Mouse (Mus musculus) stomach, postnatal 0 days (tissue): ENCODE data around the gene Crhr1. TPM values are rescaled to one million over a fixed set of nuclear protein-coding genes. Genes with fewer than 3 reads are reported as not detected.

ENCODE experiments used
- ATAC-seq: fragments of 200-750 bp; cut with Nextera tagmentation; 2 replicates; pipeline ENCODE4 v1.8.0; 2017; ENCODE audit not compliant: low FRiP score, low TSS enrichment
- DNase-seq: peaks from one replicate; pipeline ENCODE4 v3.0.0-alpha.2; 2016; ENCODE audit warnings: low spot score
- H3K27ac ChIP-seq: fragments of 300-500 bp; sonication (generic); replicated peaks from 2 replicates; pipeline ENCODE4 v1.5.1; 2014; ENCODE audit warnings: mild to moderate bottlenecking, control low read depth
- H3K27me3 ChIP-seq: fragments of 300-500 bp; sonication (generic); 2 replicates; pipeline ENCODE4 v1.6.1; 2014; ENCODE audit warnings: low read length; ENCODE audit not compliant: control insufficient read depth, insufficient read depth
- H3K36me3 ChIP-seq: fragments of 300-500 bp; sonication (generic); 2 replicates; pipeline ENCODE4 v1.6.1; 2014; ENCODE audit warnings: low read length, mixed read lengths; ENCODE audit not compliant: control insufficient read depth, insufficient read depth
- H3K4me1 ChIP-seq: fragments of 300-500 bp; sonication (generic); replicated peaks from 2 replicates; pipeline ENCODE4 v1.6.1; 2014; ENCODE audit warnings: antibody characterized with exemption; ENCODE audit not compliant: control insufficient read depth, insufficient read depth
- H3K4me2 ChIP-seq: fragments of 300-500 bp; sonication (generic); replicated peaks from 2 replicates; pipeline ENCODE4 v1.6.1; 2014; ENCODE audit warnings: low read depth, mild to moderate bottlenecking, control low read depth, moderate library complexity
- H3K4me3 ChIP-seq: fragments of 300-500 bp; sonication (generic); 2 replicates; pipeline ENCODE4 v1.5.1; 2014; ENCODE audit warnings: low read depth, low read length, control low read depth
- H3K9ac ChIP-seq: fragments of 300-500 bp; sonication (generic); 2 replicates; pipeline ENCODE4 v1.6.1; 2014; ENCODE audit warnings: mild to moderate bottlenecking, low read length, control low read depth, mixed read lengths
- H3K9me3 ChIP-seq: fragments of 300-500 bp; sonication (generic); 2 replicates; pipeline ENCODE4 v1.6.1; 2016; ENCODE audit warnings: low read length; ENCODE audit not compliant: control insufficient read depth
- CTCF ChIP-seq: IDR thresholded peaks from 2 replicates; pipeline ENCODE4 v1.5.1; 2016; ENCODE audit warnings: antibody characterized with exemption, low read depth, mild to moderate bottlenecking, moderate library complexity
- EP300 ChIP-seq: optimal IDR thresholded peaks from 2 replicates; pipeline ENCODE3; 2016; ENCODE audit warnings: antibody characterized with exemption
- WGBS: fragments of 180-500 bp; shearing (Covaris S2); extraction: QIAGEN DNeasy Blood & Tissue Kit; methylation state at CpG from one replicate; pipeline ENCODE4 v1.1.7; 2014; 5-methylcytosine and 5-hydroxymethylcytosine counted together
- polyA plus RNA-seq: library from polyadenylated mRNA; unstranded; fragments of >200 nt; fragmentation: Nextera tagmentation; extraction: Ambion mirVana; gene quantifications from 2 replicates; pipeline ENCODE4 v1.2.1, GENCODE M21; 2015

Crhr1 gene
- polyA plus RNA-seq, 1 experiment from 2014 or later, result 0.07 TPM

- 81% methylated on average over 7 of the region's 7 CpGs for WGBS
- no peaks in the 10 kb centered on the region for H3K36me3 ChIP-seq
- DNase-seq (no peak), ATAC-seq (no peak)
- TF ChIP-seq EP300 (no peak), CTCF (no peak)
- H3K9me3 ChIP-seq, result no peaks in the 10 kb centered on the region
- no peak overlapping the region for H3K4me3 ChIP-seq
- H3K4me1 ChIP-seq, result no peaks in the 10 kb centered on the region
- no peak overlapping the region for H3K27ac ChIP-seq
- H3K9ac ChIP-seq, result no peak overlapping the region
- no peaks in the 10 kb centered on the region for H3K27me3 ChIP-seq
- H3K4me2 ChIP-seq, result no peak overlapping the region
Measured at GRCm38 (mm10) chr11:104096536-104096935, 36.1 kb upstream of the Crhr1 start.

- Histone ChIP-seq H3K4me3 (no peak overlapping the region), H3K4me2 (no peak overlapping the region), H3K4me1 (no peaks in the 10 kb centered on the region), H3K27ac (no peak overlapping the region), H3K9me3 (no peaks in the 10 kb centered on the region), H3K9ac (no peak overlapping the region), H3K36me3 (no peaks in the 10 kb centered on the region), H3K27me3 (no peaks in the 10 kb centered on the region)
- ATAC-seq, result no peak
- TF ChIP-seq EP300, result no peak
- no peak for TF ChIP-seq CTCF
- WGBS, result 13% methylated on average over 7 of the region's 7 CpGs
- DNase-seq, result no peak
Measured at GRCm38 (mm10) chr11:104099542-104099941, 33.1 kb upstream of the Crhr1 start.

- Histone ChIP-seq H3K27me3 (no peaks in the 10 kb centered on the region), H3K9ac (no peak overlapping the region), H3K4me1 (no peaks in the 10 kb centered on the region), H3K4me3 (no peak overlapping the region), H3K36me3 (no peaks in the 10 kb centered on the region), H3K9me3 (no peaks in the 10 kb centered on the region), H3K4me2 (no peak overlapping the region), H3K27ac (no peak overlapping the region)
- ATAC-seq, result no peak
- no peak for DNase-seq
- no peak for TF ChIP-seq CTCF
- TF ChIP-seq EP300, result no peak
- 46% methylated on average over 8 of the region's 8 CpGs for WGBS
Measured at GRCm38 (mm10) chr11:104102641-104103040, 30.0 kb upstream of the Crhr1 start.

- Histone ChIP-seq H3K4me1 (no peaks in the 10 kb centered on the region), H3K27ac (no peak overlapping the region), H3K4me3 (no peak overlapping the region), H3K27me3 (no peaks in the 10 kb centered on the region), H3K4me2 (no peak overlapping the region), H3K9me3 (no peaks in the 10 kb centered on the region), H3K9ac (no peak overlapping the region), H3K36me3 (no peaks in the 10 kb centered on the region)
- ATAC-seq (no peak), DNase-seq (no peak)
- 39% methylated on average over 5 of the region's 5 CpGs for WGBS
- TF ChIP-seq CTCF (no peak), EP300 (no peak)
Measured at GRCm38 (mm10) chr11:104106329-104106728, 26.3 kb upstream of the Crhr1 start.

GRCm38 (mm10) chr11:104106969-104107368, 25.7 kb upstream of the Crhr1 start:
- H3K9ac ChIP-seq, result no peak overlapping the region
- H3K4me2 ChIP-seq, result no peak overlapping the region
- H3K4me3 ChIP-seq, result no peak overlapping the region
- 57% methylated on average over 2 of the region's 2 CpGs for WGBS
- H3K27me3 ChIP-seq, result no peaks in the 10 kb centered on the region
- no peak for DNase-seq
- H3K4me1 ChIP-seq, result no peaks in the 10 kb centered on the region
- no peak overlapping the region for H3K27ac ChIP-seq
- no peaks in the 10 kb centered on the region for H3K36me3 ChIP-seq
- no peak for TF ChIP-seq CTCF
- no peak for TF ChIP-seq EP300
- ATAC-seq, result no peak
- no peaks in the 10 kb centered on the region for H3K9me3 ChIP-seq

- H3K4me2 ChIP-seq, result no peak overlapping the region
- WGBS, result 65% methylated on average over 1 of the region's 1 CpGs
- no peak for DNase-seq
- H3K27ac ChIP-seq, result no peak overlapping the region
- H3K27me3 ChIP-seq, result 0 out of 2 replicates have a peak, but pooled peaks cover 2% of the 10 kb centered on the region
- H3K9me3 ChIP-seq, result no peaks in the 10 kb centered on the region
- H3K4me3 ChIP-seq, result no peak overlapping the region
- ATAC-seq, result no peak
- TF ChIP-seq EP300 (no peak), CTCF (no peak)
- no peaks in the 10 kb centered on the region for H3K4me1 ChIP-seq
- H3K36me3 ChIP-seq, result no peaks in the 10 kb centered on the region
- no peak overlapping the region for H3K9ac ChIP-seq
Measured at GRCm38 (mm10) chr11:104110366-104110765, 22.3 kb upstream of the Crhr1 start.
